Mouse (Mus musculus) liver, embryonic 14.5 days (tissue): Measurements from ENCODE around the gene Pdk2.

ENCODE experiments used
- CTCF ChIP-seq: IDR thresholded peaks from 2 replicates; pipeline ENCODE4 v1.5.1; 2016; ENCODE audit warnings: antibody characterized with exemption, low read depth, control low read depth
- EP300 ChIP-seq: IDR thresholded peaks from 2 replicates; pipeline ENCODE4 v1.6.1; 2016; ENCODE audit warnings: antibody characterized with exemption, low read depth

GRCm38 (mm10) chr11:95085710-95086109 is 44.6 kb upstream of the Pdk2 start:
- TF ChIP-seq EP300 (no peak), CTCF (no peak)
